Mouse (Mus musculus) activated CD4-positive, CD25-positive, alpha-beta regulatory T cell, adult 4 months (primary cell): ENCODE measurements around the gene Lce1h. TPM values are rescaled to one million over a fixed set of nuclear protein-coding genes. Genes with fewer than 3 reads are reported as not detected.

ENCODE experiments used
- ATAC-seq: one replicate; pipeline ENCODE4 v1.8.0; 2017
- polyA plus RNA-seq, 2 experiments: library from polyadenylated mRNA; unstranded; fragments of 100-300 nt; shearing (Covaris generic); gene quantifications; one replicate each; pipeline ENCODE4 v1.2.1; 2017

Gene Lce1h
- polyA plus RNA-seq = not detected

DNA sequence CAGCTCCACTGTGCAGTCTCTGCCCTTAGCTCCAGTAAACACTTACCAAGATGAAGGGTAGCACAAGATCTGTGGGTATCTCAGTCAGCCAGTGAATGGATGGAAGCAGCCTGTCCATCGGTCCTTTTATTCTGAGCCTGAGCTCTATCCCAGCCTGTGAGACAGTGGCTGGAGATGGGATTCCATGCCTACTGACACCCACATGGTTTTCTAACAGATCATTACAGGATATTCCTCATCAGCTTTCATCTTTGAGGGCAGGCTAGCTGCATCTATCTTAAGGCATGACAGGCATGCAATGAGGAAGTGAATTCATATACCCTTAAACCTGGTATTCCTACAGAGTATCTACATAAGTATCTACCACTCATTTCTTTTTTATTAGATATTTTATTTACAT lies at the start of gene Lce1h:
TSS of gene Lce1h (minus strand) at position 101 of the 400 bp plus-strand sequence.
- no peak for ATAC-seq

GRCm38 (mm10) chr3:92807791-92808190 lies 42.9 kb upstream of the Lce1h start, which contains the start of gene Lce1k:
Gene Lce1k, minus strand, starts transcription at chr3:92807891.
- no peak for ATAC-seq

DNA sequence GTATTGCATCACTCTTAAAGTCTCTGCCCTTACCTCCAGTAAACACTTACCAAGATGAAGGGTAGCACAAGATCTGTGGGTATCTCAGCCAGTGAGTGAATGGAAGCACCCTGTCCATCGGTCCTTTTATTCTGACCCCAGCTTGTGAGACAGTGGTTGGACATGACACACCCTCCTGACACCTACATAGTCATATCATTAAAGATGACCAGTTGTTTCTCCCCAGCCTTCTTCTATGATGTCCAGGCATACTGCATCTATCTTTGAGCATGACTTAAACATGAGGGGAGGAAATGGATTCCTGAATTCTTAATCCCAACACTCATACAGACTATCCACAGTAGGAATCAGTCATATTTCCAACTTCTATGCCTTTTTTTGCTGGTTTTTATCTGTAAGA lies 25.5 kb upstream of the Lce1h start, which contains the start of gene Lce1j:
TSS of gene Lce1j (minus strand) at position 101 of the 400 bp plus-strand sequence.
- ATAC-seq = no peak

- no peak for ATAC-seq
These were observed 13.9 kb upstream of the Lce1h start, which contains the start of gene Lce1i for GRCm38 (mm10) chr3:92778799-92779198. Gene Lce1i, minus strand, starts transcription at chr3:92778899.

GRCm38 (mm10) chr3:92771573-92771972 lies 6.7 kb upstream of the Lce1h start:
- ATAC-seq = no peak

DNA sequence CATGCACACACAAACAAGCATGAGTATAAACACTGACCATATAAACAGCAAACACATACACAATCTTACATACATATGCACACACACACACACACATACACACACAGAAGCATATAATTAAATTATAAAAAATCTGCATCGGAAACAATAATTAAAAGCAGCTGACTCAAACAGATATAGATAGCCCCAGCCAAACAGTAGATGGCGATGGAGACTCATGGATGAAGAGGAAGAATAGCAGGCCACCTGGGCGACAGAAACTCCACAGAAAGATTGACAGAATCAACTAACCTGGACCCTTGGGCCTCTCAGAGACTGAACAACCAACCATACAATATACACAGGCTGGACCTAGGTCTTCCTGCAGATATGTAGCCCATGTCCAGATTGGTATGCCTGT lies 11.7 kb downstream of the Lce1h start:
- no peak for ATAC-seq

DNA sequence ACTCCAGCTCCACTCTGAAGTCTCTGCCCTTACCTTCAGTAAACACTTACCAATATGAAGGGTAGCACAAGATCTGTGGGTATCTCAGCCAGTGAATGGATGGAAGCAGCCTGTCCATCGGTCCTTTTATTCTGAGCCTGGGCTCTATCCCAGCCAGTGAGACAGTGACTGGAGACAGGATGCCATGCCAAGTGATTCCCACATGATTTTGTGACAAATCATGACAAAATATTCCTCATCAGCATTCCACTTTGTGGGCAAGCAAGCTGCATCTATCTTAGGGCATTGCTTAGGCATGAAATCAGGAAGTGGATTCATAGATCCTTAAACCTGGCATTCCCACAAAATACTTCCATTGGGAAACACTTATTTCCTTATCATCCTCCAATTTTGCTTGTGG lies 12.6 kb downstream of the Lce1h start, which contains the start of gene Lce1g:
TSS of gene Lce1g (minus strand) at position 101 of the 400 bp plus-strand sequence.
- no peak for ATAC-seq

DNA sequence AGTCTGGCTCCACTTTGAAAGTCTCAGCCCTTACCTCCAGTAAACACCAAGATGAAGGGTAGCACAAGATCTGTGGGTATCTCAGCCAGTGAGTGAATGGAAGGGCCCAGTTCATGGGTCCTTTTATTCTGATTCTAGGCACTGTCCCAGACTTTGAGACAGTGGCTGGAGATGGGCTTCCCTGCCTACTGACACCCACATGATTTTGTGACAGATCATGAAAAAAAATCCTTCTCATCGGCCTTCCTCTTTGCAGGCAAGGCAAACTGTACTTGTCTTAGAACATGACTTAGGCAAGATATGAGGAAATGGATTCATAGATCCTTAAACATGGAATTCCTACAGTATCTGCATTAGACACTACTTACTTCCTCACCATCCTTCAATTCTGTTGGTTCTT lies 25.9 kb downstream of the Lce1h start, which contains the start of gene Gm38119:
TSS of gene Gm38119 (minus strand) at position 101 of the 400 bp plus-strand sequence.
- no peak for ATAC-seq

DNA sequence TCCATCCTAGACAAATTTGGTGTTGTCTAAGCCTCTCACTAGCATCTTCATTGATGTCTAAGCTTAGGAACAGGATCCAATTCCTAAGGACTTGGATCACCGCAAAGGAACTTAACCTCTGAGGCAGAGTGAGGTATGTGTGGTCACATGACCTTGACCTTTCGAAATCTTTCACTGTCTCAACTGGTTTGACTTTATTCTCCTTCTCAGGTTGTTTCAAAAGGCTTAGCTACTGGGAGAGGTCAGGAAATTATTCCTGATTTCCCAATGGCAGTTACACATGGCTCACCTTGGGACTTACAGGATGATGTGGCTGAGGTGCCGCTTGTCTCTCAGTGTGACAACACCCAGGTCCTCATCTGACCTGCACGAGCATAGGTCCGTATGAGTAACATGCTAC lies 42.2 kb downstream of the Lce1h start:
- ATAC-seq = no peak

GRCm38 (mm10) chr3:92720250-92720649 lies 44.6 kb downstream of the Lce1h start, which contains the start of gene Lce1f:
Gene Lce1f, minus strand, starts transcription at chr3:92720350.
- no peak for ATAC-seq

GRCm38 (mm10) chr3:92715122-92715521 lies 49.7 kb downstream of the Lce1h start:
- no peak for ATAC-seq

Other genes with a start within 250 kb of the Lce1h start
- not detected for gene 2310046K23Rik, start 230.6 kb downstream of the Lce1h start, polyA plus RNA-seq
- gene Ivl, start 191.3 kb downstream of the Lce1h start, polyA plus RNA-seq = not detected
- not detected for gene Smcp, start 176.1 kb downstream of the Lce1h start, polyA plus RNA-seq
- gene 2210017I01Rik, start 157.6 kb downstream of the Lce1h start, polyA plus RNA-seq = not detected
- gene Lce6a, start 143.4 kb downstream of the Lce1h start, polyA plus RNA-seq = not detected
- gene Lce1a1, start 116.8 kb downstream of the Lce1h start, polyA plus RNA-seq = not detected
- gene Lce1b, start 108.1 kb downstream of the Lce1h start, polyA plus RNA-seq = not detected
- gene Lce1a2, start 94.8 kb downstream of the Lce1h start, polyA plus RNA-seq = not detected
- not detected for gene Lce1c, start 85.8 kb downstream of the Lce1h start, polyA plus RNA-seq
- not detected for gene Lce1d, start 77.9 kb downstream of the Lce1h start, polyA plus RNA-seq
- not detected for gene Lce1e, start 56.0 kb downstream of the Lce1h start, polyA plus RNA-seq
- gene Lce1f, start 44.7 kb downstream of the Lce1h start, polyA plus RNA-seq = not detected
- not detected for gene Gm38119, start 26.0 kb downstream of the Lce1h start, polyA plus RNA-seq
- gene Lce1g, start 12.7 kb downstream of the Lce1h start, polyA plus RNA-seq = not detected
- not detected for gene Lce1i, start 13.8 kb upstream of the Lce1h start, polyA plus RNA-seq
- not detected for gene Lce1j, start 25.4 kb upstream of the Lce1h start, polyA plus RNA-seq
- not detected for gene Lce1k, start 42.8 kb upstream of the Lce1h start, polyA plus RNA-seq
- not detected for gene Kprp, start 62.2 kb upstream of the Lce1h start, polyA plus RNA-seq
- not detected for gene Lce1l, start 86.2 kb upstream of the Lce1h start, polyA plus RNA-seq
- not detected for gene 2310050C09Rik, start 105.2 kb upstream of the Lce1h start, polyA plus RNA-seq
- gene Lce3a, start 161.2 kb upstream of the Lce1h start, polyA plus RNA-seq = not detected
- gene Lce3b, start 167.9 kb upstream of the Lce1h start, polyA plus RNA-seq = not detected
- gene Lce3c, start 179.4 kb upstream of the Lce1h start, polyA plus RNA-seq = not detected
- not detected for gene Lce3d, start 192.3 kb upstream of the Lce1h start, polyA plus RNA-seq
- not detected for gene Lce3e, start 202.0 kb upstream of the Lce1h start, polyA plus RNA-seq
- gene Lce3f, start 227.2 kb upstream of the Lce1h start, polyA plus RNA-seq = not detected